Mouse (Mus musculus) lung, postnatal 25 days (tissue): ENCODE results near the gene Plcxd2.

ENCODE experiments used
- DNase-seq: peaks from one replicate; pipeline ENCODE4 v3.0.0; 2022; ENCODE audit warnings: low spot score

Plcxd2 gene

DNA sequence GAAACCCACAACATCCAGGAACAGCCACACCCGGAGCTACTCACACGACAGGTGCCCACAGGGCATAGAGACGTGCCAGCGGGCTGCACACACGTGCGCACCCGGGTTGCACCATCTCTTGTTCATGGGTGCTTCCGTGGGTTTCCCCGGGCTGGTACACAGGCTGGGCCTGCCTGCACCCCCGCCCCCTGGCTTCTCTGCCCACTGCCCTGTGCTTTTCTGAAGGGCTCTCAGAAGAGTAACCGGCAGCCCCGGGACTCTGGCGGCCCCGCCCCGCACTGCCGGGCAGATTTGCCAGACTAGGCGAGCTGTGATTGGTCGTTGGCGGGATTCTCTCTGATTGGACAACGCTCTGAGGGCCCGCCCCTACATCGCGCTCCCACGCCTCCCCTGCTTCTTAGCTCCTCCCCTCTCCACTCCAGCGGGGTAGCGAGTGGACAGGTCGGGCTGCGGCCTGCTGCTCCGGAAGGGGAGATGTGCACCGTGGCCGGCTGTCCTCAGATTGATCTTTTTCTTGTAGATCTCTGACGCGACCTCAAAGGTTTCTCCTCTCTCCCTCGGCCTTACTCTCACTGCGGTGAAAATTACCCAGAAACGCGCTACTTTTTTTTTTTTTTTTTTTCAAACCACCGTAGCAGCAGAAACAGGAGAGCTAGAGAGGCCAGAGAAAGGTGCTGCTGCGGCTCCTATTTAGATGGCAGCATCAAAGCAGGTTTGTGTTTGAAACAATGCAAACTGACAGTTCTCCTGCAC is at the start of gene Plcxd2:
Plcxd2 (minus strand) TSS at position 66 of the 753 bp plus-strand sequence.
- DNase-seq, result peak; percentile 96

DNA sequence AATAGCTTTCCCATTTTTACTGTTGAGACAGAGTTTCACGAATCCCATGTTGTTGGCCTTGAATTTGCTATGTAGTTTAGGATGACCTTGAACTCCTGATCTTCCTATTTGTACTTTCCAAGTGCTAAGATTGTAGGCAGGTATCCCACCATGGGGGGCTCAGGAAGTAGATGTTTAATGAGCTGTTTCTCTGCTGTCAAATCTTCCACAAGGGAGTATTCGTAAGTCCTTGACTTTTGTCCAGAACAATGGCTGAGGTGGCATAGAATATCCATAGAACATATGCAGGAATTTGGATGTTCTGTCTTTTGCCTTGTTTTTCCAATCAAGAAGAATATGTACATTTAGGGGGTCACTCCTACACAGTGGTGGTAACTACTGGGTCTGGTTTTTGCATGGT is 36.9 kb upstream of the Plcxd2 start:
- DNase-seq, result no peak

DNA sequence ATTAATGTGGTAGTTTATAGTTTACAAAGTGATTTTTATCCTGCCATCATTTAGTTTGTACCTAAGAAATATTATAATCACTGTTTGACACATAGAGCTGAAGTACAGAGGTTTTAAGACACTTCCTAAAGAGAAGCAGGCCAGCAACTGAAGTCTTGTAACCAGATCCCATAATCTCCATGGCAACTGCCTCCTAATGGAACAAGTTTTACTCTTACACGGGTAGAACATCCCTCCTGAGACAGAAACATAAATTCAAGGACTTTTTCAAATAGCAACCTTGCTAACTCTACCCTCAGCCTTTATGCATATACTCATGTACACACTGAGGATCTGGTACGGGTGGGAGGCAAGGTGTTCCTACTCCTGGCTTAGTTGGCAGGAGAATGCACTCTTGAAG is 26.2 kb upstream of the Plcxd2 start:
- DNase-seq, result no peak

DNA sequence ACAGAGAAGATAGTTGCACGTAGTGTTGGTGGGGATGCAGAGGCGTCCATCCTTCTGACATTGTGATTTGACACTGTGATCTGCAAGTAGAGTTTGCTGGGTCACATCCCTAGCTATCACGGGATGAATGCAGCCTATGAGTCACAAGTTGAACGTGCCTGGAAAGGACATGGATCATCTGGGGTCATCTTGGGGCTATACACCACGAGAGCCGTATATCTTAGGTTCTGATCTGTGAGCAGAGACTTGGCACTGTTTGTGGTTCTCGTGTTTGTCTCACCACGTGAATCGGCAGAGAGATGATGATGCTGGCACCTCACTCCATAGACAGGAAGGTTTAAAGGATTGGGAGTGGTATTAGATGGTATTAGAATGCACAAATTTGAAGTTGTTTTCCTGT is 23.9 kb upstream of the Plcxd2 start:
- no peak for DNase-seq

DNA sequence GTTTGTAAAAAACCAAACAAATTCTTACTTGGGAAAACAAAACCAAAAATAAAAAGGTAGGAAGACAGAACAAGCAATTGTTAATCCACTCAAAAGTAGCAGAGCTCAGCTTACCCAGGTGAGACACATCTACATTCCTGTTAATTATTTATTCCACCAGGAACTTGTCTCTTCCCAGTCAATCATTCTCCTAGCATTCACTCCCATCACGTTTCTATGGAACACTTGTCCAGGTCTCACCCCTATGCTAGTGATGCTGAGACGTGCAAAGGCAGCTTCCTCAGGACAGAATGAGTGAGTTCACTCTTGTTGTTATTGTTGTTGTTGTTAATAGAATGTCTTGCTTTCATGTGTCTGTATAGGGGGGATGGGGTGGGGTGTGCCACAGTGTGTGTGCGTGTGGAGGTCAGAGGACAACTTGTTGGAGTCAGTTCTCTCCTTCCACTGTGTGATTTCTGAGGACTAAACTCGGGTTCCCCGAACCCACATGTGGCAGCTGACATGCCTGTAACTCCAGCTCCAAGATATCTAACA is 13.0 kb upstream of the Plcxd2 start:
- no peak for DNase-seq

DNA sequence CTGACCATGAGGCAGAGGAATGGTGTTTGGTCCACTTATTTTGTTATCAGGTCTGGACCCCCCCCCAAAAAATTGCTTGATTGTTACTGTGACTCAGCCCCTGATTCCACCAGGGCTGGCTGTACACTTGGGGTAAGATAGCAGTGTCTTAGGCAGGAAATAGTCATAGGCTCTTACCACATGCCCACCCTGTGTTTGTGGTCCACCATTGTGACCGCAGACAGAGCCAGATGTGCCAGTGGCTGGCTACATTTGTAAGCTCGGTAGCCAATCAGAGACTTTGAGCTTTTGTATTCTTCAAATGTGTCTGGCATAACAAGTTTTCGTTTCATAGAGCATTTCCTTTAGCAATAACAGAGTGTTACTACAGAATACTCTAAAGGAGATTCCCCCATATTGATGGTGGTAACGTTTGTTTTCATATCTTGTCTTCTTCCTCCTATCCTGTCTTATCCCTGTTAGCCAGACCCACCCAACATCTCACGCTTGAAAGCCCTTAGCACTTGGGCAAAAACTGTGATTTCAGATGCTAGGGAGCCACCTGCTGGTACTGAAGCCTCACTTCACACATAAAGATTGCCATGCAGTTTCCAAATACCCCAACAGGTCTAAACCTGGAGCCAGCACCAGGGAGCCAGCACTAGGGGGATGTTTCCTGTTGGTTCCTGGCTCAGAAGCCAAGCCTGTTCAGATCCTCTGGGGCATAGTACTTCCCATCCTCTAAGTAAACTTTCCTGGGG is 12.3 kb upstream of the Plcxd2 start:
- DNase-seq, result peak; percentile 61

DNA sequence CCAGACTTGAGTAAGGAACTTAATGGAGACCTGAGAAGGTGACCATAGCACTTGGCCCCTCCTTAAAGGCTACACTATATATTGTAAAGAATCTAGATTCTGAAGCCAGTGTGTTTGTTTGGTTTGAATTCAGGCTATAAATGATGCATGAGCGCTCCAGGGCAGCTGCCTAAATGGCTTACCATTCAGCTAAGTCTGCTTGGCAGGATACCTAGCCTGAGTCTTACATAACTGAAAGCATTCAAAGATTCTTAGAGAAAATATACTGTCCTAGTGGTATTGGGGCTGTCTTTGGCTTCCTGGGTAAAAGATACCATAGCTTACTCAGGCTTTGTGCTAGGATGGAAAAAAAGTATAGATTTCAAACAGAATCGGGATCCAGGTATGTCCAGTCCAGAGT is 11.3 kb upstream of the Plcxd2 start:
- no peak for DNase-seq

DNA sequence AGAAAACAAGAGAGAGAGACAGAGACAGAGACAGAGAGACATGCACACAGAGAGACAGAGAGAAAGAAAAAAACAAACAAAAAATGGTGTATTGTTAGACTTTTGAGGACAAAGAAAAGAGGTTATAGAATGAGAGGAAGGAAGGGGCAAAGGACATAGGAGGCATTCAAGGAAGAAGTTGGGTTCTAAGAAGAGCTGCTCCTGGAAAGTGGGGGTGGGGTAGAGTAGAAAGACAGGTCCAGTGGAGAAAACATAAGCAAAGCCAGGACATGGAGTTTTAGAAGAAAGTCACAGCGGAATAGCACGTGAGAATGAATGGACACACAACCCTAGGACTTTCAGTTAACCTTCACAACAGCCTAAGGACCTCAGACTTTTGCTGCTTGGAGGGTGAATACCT is 10.4 kb upstream of the Plcxd2 start:
- DNase-seq, result no peak

DNA sequence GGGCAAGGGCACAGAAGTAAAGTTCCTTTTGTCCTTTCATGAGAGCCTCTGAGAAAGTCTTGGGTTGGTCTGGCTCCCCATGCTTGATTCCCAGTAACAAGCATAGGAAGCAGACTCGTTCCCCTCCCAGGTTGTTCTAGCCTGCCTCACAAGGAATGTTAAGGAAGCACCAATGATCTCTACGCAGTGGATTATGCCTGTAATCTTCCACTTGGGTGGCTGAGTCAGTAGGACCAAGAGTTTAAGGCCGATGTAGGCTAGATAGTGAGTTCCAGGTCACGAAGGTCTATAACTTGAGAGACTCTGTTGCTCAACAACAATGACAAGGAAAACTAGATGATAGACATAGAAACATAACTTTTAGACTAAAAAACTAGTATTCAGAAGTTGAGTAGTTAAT is 9.8 kb upstream of the Plcxd2 start:
- no peak for DNase-seq

DNA sequence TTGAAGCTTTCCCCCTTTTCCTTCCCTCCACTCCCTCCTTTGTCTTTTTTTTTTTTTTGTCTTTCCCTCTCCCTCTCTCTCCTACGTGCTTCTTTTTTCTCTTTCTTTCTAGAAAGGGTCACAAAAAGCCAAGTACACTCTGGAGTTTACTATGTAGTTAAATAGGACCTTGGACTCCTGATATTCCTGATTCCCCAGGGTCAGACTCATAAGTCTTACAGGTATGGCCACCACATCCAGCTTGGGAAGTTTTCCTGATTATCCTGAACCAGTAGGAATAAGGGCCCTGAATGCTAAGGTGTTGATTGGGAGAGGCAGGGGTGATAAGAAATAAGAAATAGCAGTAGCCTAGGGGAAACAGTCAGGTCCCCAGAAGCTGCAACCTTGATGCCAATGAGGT is 9.3 kb upstream of the Plcxd2 start:
- DNase-seq, result no peak

DNA sequence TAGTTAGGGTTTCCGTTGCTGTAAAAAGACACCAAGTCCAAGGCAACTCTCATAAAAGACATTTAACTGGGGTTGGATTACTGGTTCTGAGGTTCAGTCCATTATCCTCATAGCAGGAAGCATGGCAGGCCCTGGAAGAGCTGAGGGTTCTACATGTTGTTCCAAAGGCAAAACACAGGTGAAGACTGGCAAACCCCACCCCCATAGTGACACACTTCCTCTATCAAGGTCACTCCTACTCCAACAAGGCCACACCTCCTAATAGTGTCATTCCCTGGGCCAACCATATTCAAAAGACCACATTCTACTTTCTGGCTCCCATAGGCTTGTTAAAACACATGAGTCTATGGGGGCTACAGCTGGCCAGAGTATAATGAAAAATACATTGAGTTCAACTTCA is 1.7 kb upstream of the Plcxd2 start:
- DNase-seq, result no peak

DNA sequence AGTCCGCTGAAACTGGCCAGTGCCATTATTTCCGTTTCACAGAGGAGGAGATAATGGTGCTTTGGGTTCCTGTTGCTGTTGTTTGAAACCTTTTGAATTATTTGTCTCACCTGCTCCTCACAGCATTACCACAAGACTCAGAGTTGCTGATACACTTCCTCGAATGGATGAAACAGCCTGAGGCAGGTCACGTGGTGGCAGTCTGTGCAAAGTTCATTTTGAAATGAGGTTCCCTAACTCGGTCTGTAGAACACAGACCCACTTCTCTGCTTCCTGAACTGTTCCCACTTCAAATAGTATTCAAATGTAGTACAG is 845 bp upstream of the Plcxd2 start:
- DNase-seq, result peak; percentile 37

DNA sequence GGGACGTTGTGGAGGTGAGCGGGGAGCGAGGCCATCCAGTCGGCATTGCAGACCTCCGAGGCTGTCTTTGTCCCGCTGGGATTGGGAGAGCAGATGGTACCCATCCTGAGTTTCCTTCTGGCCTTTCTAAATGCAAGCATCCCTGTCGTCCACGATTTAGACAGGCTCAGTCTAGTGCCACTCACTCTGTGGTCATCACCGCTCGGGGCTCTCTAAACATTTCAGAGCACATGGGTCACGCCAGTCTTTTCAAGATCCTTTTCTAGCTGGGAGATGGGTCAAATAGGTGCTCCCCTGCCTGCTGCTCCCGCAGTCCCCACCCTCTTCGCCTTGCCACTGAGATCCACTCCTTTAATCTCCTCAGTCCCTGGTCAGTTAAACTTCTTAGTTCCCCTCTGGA is 301 bp downstream of the Plcxd2 start:
- no peak for DNase-seq

DNA sequence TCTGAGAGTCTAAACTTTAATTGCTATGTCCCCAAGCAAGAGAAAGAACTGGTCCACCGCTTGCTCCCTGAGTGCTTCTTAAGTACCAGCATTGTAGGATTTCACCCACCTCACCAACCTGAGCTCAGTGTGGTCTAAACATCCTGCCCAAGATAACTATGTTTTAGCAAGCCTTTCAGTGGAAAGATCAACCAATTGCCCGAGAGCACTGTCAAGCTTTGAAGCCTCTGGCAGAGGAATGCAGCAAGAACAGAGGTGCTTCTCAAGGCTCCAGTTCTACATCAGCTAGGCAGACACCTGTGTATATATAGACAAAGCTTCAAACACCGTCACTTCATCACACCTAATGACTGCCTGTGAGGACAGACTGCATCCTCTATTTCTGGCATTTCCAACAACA is 1.3 kb downstream of the Plcxd2 start:
- DNase-seq, result no peak

DNA sequence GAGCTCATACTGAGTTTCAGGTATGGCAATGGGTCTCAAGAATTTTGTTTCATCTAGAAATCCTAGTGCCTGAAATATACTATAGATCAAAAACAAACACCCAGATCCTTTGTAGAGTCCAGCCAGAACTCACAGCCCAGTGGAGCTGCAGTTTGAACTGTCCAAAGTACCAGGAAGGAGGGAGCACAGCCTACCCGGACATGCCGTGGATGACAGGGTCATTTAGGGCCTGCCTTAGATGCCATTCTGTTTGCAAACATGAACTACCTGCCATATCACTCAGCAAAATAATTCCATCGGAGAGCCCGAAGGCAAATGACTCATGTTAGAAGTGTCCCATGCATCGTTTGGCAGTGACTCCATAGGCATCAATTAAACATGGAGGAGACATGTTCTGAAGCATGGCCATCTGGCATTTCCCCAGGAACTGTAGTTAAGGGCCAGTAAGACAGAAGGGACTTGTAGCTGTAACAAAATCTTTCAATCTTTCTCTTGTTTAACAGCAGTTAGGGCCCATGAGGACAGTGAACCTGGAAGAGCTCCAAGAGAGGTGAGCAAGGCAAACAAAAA is 1.9 kb downstream of the Plcxd2 start:
- DNase-seq, result no peak

DNA sequence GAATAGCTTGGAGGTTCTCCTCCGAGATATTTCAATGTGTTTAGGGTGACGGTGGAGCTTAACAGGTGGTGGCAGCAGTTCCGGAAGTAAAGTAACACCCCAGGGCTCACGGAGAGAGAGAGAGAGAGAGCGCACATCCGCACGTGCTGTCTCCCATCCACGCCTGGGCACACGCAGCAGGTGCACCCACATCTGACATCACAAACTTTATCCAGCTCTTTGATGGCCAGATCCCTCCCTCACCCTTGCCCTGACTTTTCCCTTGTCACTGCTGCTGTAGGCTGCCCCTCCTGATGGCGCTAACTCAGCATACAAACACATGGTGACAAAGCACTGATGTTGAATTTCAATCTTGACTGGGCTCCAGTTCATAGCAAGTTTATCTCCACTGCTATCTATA is 3.8 kb downstream of the Plcxd2 start:
- no peak for DNase-seq

DNA sequence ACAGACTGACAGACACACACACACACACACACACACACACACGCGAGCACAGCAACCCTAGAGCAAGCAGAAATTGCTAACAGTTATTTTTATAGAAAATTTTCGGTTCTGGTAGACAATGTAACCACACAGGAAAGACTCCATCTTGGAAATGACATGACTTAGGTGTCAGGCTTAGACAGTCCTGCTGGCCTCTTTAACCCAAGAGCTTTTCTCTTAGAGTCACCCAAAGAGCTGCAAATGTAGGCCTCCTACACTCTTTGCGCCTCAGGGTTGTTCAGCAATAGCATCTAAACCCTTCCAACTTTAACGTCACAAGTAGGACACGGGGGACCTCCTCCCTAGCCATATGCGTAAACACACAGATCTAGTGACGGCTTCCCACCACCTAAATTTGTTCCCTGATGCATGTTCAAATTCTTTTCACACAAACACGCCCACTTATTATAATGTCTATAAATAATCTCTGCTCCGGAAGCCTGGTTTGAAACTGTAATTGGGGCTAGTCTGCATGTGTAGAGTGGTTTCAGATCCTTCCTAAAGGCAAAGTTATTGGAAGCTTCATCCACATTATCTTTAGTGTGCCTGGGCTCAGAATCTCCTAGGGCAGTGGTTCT is 8.4 kb downstream of the Plcxd2 start:
- DNase-seq, result no peak

DNA sequence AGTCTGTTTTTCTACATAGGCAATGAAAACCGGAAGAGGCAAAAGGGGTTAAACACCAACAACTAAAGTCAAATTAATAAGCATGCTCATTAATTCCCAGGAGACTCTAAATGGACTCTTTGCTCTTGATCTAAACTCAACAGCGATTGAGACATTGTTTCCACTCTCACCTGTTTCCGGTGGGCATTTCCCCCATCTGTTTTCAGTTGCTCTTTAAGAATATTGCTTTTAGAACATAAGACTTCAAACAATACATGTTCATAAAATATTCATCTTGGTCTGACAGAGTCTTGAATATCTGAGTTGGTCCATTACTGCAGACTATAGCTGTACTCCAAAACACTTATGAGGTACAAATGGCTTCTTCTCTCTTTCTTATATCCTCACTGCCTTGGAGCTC is 9.0 kb downstream of the Plcxd2 start:
- no peak for DNase-seq

DNA sequence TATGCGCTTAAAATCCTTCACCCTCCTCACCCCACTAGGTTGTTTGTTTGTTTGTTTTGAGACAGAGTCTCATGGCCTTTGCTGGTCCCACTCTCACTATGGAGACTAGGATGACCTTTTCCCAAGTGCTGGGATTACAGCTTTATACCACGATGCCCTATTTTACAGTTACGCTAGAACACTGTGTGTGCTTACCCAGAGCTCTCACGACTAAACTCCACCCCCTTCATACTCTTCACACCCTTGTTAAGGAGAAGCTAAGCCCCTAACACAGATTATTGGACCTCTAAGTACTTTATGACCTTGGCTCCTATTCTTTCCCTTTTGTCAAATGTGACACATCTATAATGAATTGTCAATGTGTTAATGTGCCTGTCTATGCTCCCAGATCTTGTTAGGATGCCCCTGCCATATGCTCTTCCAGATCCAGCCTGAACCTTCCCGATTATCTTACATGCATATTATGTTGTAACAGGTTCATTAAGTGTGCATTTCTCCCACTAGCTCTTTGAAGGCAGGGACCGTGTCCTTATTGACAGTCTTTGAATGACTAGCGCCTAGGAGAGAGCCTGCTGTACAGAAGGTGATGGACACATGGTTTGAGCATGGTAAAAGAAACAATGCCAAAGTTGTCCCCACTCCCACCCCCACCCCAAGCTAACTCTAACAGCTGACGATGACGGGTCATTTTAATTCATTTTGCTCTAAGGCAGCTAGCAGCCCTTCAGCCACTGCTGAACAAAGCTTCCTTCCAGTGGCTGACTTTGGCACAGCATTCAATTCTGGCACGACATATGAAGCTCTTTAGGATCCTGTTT is 10.4 kb downstream of the Plcxd2 start:
- no peak for DNase-seq

DNA sequence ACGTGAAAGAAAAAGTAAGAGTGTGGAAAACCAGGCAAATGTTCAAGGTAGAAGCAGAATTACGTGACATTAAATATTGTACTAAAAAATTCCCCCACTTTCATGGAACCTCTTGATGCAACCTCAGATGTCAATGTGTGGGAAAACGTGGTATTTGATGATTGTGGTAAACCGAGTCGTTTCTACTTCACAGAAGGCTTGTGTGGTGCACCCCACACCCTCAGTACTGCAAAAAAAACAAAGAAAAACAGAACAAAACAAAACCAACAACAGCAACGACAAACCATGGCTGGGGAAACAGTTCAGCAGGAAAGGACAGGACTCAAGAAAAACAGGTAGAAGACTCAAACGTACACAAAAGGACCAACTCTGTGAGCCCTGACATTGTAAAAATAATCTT is 11.8 kb downstream of the Plcxd2 start:
- no peak for DNase-seq

DNA sequence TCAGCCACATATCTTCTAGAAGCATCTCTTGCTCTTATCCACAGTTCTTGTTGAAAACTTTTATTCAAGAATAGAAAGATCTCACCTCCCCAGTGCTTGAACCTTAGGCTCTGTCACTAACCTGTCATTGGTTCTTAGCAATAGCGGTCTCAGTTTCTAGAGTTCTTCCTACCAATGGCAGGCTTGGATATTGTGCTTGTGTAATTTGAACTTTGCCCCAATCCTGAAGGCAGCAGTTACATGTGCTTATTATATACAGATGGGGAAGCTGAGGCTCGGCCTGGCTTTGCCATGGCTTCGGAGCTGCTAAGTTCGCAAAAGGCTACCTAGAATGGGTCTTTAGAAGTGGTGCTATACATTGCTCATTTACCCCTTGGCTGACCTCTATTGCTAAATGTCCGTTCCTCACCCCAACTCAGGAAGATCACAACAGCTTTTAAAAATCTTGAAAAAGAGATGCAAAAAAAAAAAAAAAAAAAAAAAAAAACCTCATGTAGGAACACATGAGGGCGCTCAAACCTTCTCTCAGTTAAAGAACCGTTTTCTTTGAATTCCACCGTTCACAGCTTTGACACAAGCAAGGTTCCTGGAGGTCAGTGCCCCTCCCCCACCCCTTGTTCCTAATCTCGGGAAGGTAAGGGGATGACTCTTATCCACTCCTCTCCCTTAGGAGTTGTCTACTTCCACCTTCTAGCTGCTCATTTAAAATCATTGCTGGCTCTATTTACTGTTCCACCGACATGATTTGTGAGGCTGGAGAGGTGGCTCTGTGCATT is 18.9 kb downstream of the Plcxd2 start:
- DNase-seq, result no peak
